Mouse (Mus musculus) spleen, adult 2 months (tissue): ENCODE measurements at regions not wholly inside any gene's neighbourhood (a gene's known extent, or its start where the extent isn't known, plus 50 kb on each side); places are given as distances from the start of the nearest gene placed in this dataset.

Experiments used
- CTCF ChIP-seq: fragments of 200-500 bp; IDR thresholded peaks from 2 replicates; pipeline ENCODE4 v1.5.1; 2011; ENCODE audit warnings: mild to moderate bottlenecking, inconsistent platforms; ENCODE audit not compliant: insufficient read depth, insufficient read length, insufficient replicate concordance; ENCODE audit errors: extremely low read depth
- POLR2A ChIP-seq: fragments of 200-500 bp; IDR thresholded peaks from 2 replicates; pipeline ENCODE4 v1.6.1; 2011; ENCODE audit warnings: low read depth, low read length, inconsistent platforms

DNA sequence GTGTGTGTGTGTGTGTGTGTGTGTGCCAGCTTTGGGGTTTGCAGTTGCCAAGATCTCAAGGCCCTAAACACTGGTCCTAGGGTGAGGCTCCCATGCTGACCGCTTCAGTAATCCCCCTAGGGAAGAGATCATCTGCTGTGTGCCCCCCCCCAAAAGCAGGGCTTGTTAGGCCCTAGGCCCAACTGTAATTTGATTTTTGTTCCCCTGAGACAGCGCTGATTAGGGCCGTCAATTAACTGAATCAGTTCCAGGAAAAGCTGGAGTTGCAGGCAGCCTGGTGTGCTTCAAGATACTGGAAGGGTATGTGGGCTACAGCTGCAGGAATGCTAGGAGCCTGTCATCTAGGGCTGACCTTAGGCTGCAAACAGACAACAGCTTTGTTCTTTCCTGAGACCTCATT, 111.4 kb downstream of the Edn3 start:
- TF ChIP-seq CTCF (no peak), POLR2A (no peak)
